ENCODE assay signal across 8 mouse cellular contexts in the genomic region with DNA sequence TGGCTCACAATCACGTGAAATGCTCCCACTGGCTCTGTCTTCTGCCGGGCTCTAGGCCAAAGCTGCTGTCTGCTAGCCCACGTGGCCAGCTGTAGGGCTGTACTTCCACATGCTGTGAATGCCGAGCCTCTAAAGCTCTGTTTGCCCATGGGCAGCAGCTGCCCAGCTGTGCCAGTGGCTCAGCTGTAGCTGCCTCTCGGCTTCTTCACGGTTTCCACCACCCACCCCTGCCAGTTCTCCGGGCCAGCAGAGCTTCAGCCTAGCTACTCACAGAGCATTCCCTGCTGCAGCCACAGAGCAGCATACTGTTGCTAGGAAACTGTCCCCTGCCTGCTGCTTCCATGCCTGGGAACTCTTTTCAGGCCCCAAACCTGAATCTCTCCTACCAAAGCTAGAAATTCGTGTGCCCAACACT. TPM values are rescaled to one million over a fixed set of nuclear protein-coding genes. Genes with fewer than 3 reads are reported as not detected.
DNase-seq lines count a peak whose midpoint lies in the region; ATAC-seq and TF ChIP-seq lines count a peak whose summit lies in the region.
"Had no signal": no experiment of that assay in that cellular context is flagged by ENCODE, and none has a peak within 500 bp of the region (broad histone marks: within the 10 kb centered on the region; RNA-seq: fewer than 3 reads in every experiment).

No protein-coding gene starts in this region.

- no peaks in the 10 kb centered on the region for H3K36me3 ChIP-seq in embryonic facial prominence, embryonic 13.5 days
- no peaks in the 10 kb centered on the region for H3K36me3 ChIP-seq in lung, postnatal 0 days (ENCODE audit: insufficient read depth, low read length)
- H3K36me3 ChIP-seq: liver, embryonic 13.5 days had no signal

- no peak for TF ChIP-seq CTCF in lung, postnatal 0 days (IDR thresholded peaks at IDR 0.05)

- no peak overlapping the region; the same call in 1 of the 2 replicates for H3K27ac ChIP-seq in embryonic facial prominence, embryonic 13.5 days
- no peak overlapping the region for H3K27ac ChIP-seq in lung, postnatal 0 days (ENCODE audit: low read length)
- H3K27ac ChIP-seq: liver, embryonic 13.5 days had no signal

- peaks cover 7% of the 10 kb centered on the region; the same call in 1 of the 2 replicates for H3K4me1 ChIP-seq in embryonic facial prominence, embryonic 13.5 days
- no peaks in the 10 kb centered on the region for H3K4me1 ChIP-seq in lung, postnatal 0 days (ENCODE audit: insufficient read depth, low read depth, low read length)

- 0 out of 2 replicates have a peak overlapping the region, but pooled peaks have one; percentile 46 for H3K9ac ChIP-seq in embryonic facial prominence, embryonic 13.5 days
- H3K9ac ChIP-seq in lung, postnatal 0 days (replicated peaks; ENCODE audit: low read depth) = no peak overlapping the region
- H3K9ac ChIP-seq: liver, embryonic 13.5 days had no signal

- TF ChIP-seq EP300 in lung, postnatal 0 days (IDR thresholded peaks at IDR 0.05) = no peak

- no peaks in the 10 kb centered on the region; the same call in 1 of the 2 replicates for H3K27me3 ChIP-seq in embryonic facial prominence, embryonic 13.5 days
- no peaks in the 10 kb centered on the region for H3K27me3 ChIP-seq in lung, postnatal 0 days (replicated peaks; ENCODE audit: insufficient read depth, low read length)
- H3K27me3 ChIP-seq: liver, embryonic 13.5 days had no signal

- DNase-seq in adrenal gland, postnatal 25 days = peak; percentile 35
- peak; percentile 53 to 57 for DNase-seq in heart, adult 9 months (ENCODE audit: low spot score in 2 of 2)
- DNase-seq in layer of hippocampus, adult 11-12 months (ENCODE audit: low spot score) = peak; percentile 69
- DNase-seq in lung, postnatal 0 days (ENCODE audit: low spot score) = no peak
- DNase-seq in ovary, postnatal 36 days (ENCODE audit: low spot score) = peak; percentile 60
- no peak for DNase-seq in spleen, postnatal 4 days (ENCODE audit: low spot score in 2 of 2)
- DNase-seq: liver, embryonic 13.5 days had no signal

- peak overlapping the region; percentile 33 for H3K4me2 ChIP-seq in embryonic facial prominence, embryonic 13.5 days
- no peak overlapping the region for H3K4me2 ChIP-seq in lung, postnatal 0 days (replicated peaks; ENCODE audit: low read depth, low read length)
- H3K4me2 ChIP-seq: liver, embryonic 13.5 days had no signal

- no peak for ATAC-seq in embryonic facial prominence, embryonic 13.5 days (ENCODE audit: insufficient number of reproducible peaks, insufficient read depth, low FRiP score, low TSS enrichment, low read depth)
- ATAC-seq in lung, postnatal 0 days = peak; percentile 37; the same call in 1 of the 2 replicates

- H3K9me3 ChIP-seq in embryonic facial prominence, embryonic 13.5 days = no peaks in the 10 kb centered on the region
- H3K9me3 ChIP-seq in lung, postnatal 0 days (ENCODE audit: low read length) = no peaks in the 10 kb centered on the region
- H3K9me3 ChIP-seq: liver, embryonic 13.5 days had no signal

- 10% methylated on average over 8 of the region's 8 CpGs for WGBS in embryonic facial prominence, embryonic 13.5 days
- WGBS in lung, postnatal 0 days = 14% methylated on average over 8 of the region's 8 CpGs

- H3K4me3 ChIP-seq in embryonic facial prominence, embryonic 13.5 days = no peak overlapping the region
- H3K4me3 ChIP-seq in lung, postnatal 0 days (ENCODE audit: low read depth, low read length) = no peak overlapping the region
- H3K4me3 ChIP-seq: liver, embryonic 13.5 days had no signal

RNA-seq across cellular contexts. Expression of a gene that starts 25.2 kb away (rescaled TPM):
- 43.9 and 69.0 TPM in 2 replicates for total RNA-seq in adrenal gland, postnatal 25 days (2021)
- 6.3 and 9.7 TPM in 2 replicates for polyA plus RNA-seq in embryonic facial prominence, embryonic 13.5 days (2015; fragmentation: Nextera tagmentation; extraction: Ambion mirVana)
- 21.7 and 25.7 TPM in 2 replicates for polyA plus RNA-seq in lung, postnatal 0 days (2015; fragmentation: Nextera tagmentation; extraction: Ambion mirVana)

RNA-seq across cellular contexts. Expression of a gene that starts 26.6 kb away (rescaled TPM):
- 552 and 603 TPM in 2 replicates for total RNA-seq in adrenal gland, postnatal 25 days (2021)
- 814 and 862 TPM in 2 replicates for polyA plus RNA-seq in embryonic facial prominence, embryonic 13.5 days (2015; fragmentation: Nextera tagmentation; extraction: Ambion mirVana)
- 594 and 625 TPM in 2 replicates for polyA plus RNA-seq in lung, postnatal 0 days (2015; fragmentation: Nextera tagmentation; extraction: Ambion mirVana)

RNA-seq across cellular contexts. Expression of a gene that starts 44.3 kb away (rescaled TPM):
- total RNA-seq in adrenal gland, postnatal 25 days (2021) = 0.43 and 1.5 TPM in 2 replicates
- polyA plus RNA-seq in embryonic facial prominence, embryonic 13.5 days (2015; fragmentation: Nextera tagmentation; extraction: Ambion mirVana) = 0.61 and 0.84 TPM in 2 replicates
- 1.2 and 1.8 TPM in 2 replicates for polyA plus RNA-seq in lung, postnatal 0 days (2015; fragmentation: Nextera tagmentation; extraction: Ambion mirVana)

Comparison
In these comparisons a context has a peak if more than half of its experiments do, and no peak if none do; other contexts are left out.
1. DNase-seq: peak in adrenal gland, postnatal 25 days (single experiment), heart, adult 9 months (2 of 2), layer of hippocampus, adult 11-12 months (single experiment) and ovary, postnatal 36 days (single experiment); none in lung, postnatal 0 days (single experiment) and spleen, postnatal 4 days (0 of 2).